Mouse (Mus musculus): ENCODE results near the gene Cdyl. TPM values are rescaled to one million over a fixed set of nuclear protein-coding genes. Genes with fewer than 3 reads are reported as not detected.

Cdyl gene
- total RNA-seq, 2 experiments from 2014 or later, result 15.4 to 19.7 TPM

DNA sequence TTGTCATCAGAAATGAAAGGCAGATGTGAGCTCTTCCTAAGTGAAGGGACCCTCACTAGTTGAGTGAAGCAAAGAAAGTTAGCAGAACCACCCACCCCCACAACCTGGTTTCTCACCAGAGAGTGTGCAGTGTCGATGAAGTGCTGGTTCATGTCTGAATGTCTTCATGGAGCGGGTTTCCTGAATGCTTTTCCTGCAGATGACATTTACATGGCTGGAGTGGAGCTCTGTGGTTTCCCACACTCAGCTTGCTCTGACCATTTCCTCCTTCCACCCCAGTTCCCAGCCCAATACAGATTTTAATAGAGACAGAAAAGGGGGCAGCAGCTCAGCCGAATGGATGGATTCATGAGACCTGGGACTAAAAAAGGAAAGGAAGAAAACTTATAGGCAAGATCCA lies 233.2 kb downstream of the Cdyl start:
- ATAC-seq (ENCODE audit: poor library complexity, severe bottlenecking), result no peak

- peak; percentile 4; the same call in 1 of the 2 replicates for ATAC-seq (ENCODE audit: poor library complexity, severe bottlenecking)
Measured at GRCm38 (mm10) chr13:35905378-35905777, 245.7 kb downstream of the Cdyl start.

DNA sequence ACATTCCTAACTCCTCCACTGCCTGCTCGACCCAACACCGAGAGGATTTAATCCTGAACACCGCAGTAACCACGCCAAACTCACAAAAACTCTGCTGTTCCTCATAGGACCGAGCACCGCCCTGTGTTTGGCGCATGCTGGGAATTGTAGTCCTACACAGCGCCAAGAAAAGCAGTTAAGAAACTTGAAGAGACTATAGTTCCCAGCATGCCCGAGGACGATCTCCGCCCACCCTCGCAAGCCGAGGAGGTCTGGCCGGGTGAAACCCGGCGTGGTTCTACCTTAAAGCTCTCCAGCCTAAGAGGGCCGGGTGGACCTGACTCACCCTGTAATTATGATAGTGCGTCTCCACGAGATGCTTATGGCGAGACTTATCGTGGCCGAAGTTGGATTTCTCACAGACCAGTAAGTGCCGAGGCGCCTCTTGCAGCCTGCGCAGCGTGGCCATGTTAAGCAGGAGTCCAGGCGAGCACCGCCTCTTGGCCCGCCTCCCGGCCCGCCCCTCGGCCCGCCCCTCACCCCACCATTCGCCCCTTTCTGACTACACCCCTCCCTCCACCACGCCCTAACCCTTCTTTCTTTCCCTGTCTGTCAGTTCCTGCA lies 246.3 kb downstream of the Cdyl start, which contains the start of gene Rpp40:
TSS of gene Rpp40 (minus strand) at position 481 of the 603 bp plus-strand sequence.
- peak; percentile 99 for ATAC-seq (ENCODE audit: poor library complexity, severe bottlenecking)

- ATAC-seq (ENCODE audit: poor library complexity, severe bottlenecking), result no peak
Measured at GRCm38 (mm10) chr13:35911476-35911875, 251.8 kb downstream of the Cdyl start.

Other genes with a start within 250 kb of the Cdyl start
- 4.5 and 5.0 TPM in 2 replicates for gene Rpp40, start 246.5 kb downstream of the Cdyl start, total RNA-seq (2015)
- gene Rpp40, start 246.5 kb downstream of the Cdyl start, total RNA-seq (2017), result 2.3 and 3.7 TPM in 2 replicates